Mouse (Mus musculus) fibroblast of lung, adult 2 months (primary cell): Measurements from ENCODE around the gene Zfp92.

Experiments used
- DNase-seq: peaks from one replicate; pipeline ENCODE4 v3.0.0-alpha.2; 2011; ENCODE audit warnings: low read depth

Zfp92 gene

GRCm38 (mm10) chrX:73474340-73475165 is 63.7 kb downstream of the Zfp92 start:
- DNase-seq, result no peak

DNA sequence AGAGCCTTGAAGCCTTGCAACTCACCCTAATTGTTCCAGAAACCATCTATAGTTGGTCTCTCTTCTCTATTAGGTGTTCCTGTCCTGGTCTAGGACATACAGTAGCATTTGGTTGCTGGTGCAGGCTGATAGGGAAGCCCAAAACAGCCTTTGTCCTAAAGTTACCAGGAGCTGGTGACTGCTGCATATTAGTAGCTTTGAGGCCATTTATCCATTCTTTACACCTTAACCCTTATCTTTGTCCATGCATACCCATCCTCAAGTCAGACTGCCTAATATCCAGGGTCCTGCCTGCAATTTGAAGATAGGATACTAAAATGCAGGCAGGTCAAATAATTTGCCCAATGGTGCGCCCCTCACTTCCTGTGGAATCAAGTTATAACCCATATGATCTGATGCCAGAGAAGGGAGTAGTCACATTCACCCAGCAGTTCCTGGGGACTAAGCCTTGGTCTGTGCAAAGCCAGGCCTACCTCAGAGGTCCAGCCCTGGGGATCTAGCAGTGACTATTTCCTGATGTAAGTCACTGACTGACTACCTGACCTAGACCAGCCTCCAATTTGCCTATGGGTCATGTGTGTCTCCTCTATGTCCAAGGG is 64.9 kb downstream of the Zfp92 start:
- no peak for DNase-seq

DNA sequence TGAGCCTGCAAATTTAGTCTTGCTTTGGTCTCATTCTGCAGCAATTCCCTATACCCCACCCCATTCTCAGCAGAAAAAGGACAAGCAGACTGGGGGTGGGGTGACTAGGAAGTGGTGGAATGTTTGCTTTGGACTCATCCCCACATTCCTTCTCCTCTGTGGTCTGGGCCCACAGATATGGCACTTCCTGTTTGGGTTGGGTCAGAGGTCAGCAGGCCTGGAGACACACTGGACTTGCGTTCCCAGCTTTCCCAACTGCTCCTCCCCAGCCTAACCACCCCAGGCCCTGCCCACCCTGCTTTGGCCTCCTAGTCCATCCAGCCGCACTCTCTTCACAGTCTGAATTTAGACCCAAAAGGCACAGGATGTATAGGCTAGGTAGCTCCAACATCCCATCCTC is 65.7 kb downstream of the Zfp92 start:
- no peak for DNase-seq

DNA sequence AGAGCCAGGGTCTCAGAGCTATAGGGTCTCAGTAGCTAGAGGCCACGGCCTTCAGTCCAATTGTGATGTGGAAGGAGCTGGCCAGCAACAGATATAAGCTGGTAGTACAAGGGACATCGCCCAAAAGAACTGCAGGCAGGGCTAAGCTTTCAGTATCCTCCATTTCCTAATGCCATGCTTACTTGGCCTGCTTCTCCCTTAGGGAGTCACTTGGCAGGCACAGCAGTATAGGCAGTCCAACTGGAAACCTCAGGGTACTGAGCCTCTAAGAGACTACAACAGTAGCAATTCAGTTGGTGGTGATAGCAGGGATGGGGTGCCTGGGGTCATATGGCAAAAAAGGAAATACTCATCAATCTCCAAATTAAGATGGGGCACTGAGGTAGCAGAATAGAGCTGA is 66.6 kb downstream of the Zfp92 start:
- no peak for DNase-seq
